Mouse (Mus musculus) CD4-positive, CD25-positive, alpha-beta regulatory T cell (primary cell): ENCODE data around the gene Map1b. TPM values are rescaled to one million over a fixed set of nuclear protein-coding genes. Genes with fewer than 3 reads are reported as not detected.

Experiments
- polyA plus RNA-seq: library from polyadenylated mRNA; unstranded; fragments of 100-300 nt; shearing (Covaris generic); gene quantifications from one replicate; pipeline ENCODE4 v1.2.1, GENCODE M21; 2017

The Map1b gene
- 0.23 TPM for polyA plus RNA-seq

GRCm38 (mm10) chr13:99516448-99516881 lies at the start of gene Map1b:
Gene Map1b, minus strand, starts transcription at chr13:99516540.

Other genes starting within 250 kb of the Map1b start
- 65.2 TPM for gene Ptcd2, start 171.8 kb downstream of the Map1b start, polyA plus RNA-seq
- 27.7 TPM for gene Mrps27, start 171.8 kb downstream of the Map1b start, polyA plus RNA-seq